Mouse (Mus musculus) pancreas, adult 10 weeks (tissue): ENCODE data around the gene Gm17416. TPM values are rescaled to one million over a fixed set of nuclear protein-coding genes. Genes with fewer than 3 reads are reported as not detected.

Experiments used
- polyA plus RNA-seq: library from polyadenylated mRNA; stranded (reverse); fragments of 350-450 nt; fragmentation: Illumina TruSeq; extraction: RNeasy Lipid Tissue Mini Kit (QIAGEN cat#74804); gene quantifications from one replicate; pipeline ENCODE4 v1.2.3, GENCODE M21; 2015; ENCODE audit warnings: low read depth, low replicate concordance; ENCODE audit not compliant: insufficient read depth

Gene Gm17416
- not detected for polyA plus RNA-seq

DNA sequence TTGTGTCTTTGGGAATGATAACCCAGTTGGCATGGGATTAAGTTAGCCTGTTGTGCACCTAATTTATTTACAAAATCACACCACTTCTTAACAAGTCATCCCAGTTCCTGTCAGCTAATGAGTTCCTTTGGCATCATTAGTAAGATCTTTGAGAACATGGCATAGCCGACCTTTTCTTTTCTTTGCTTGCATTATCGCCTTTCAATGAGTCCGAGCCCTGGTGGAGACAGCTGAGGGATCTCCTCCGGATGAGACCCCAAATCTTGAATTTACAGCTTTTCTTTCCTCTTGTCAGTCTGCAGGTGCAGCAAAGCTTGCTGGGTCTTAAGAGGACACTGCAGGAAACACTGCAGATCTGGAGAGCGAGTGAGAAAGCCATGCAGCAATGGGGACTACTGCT is at the start of gene Gm17416:
TSS of gene Gm17416 (plus strand) at position 301 of the 400 bp plus-strand sequence.

GRCm38 (mm10) chr2:152539944-152540710 is 29.0 kb upstream of the Gm17416 start, which contains the start of gene Defb29:
Gene Defb29 (minus strand): TSS chr2:152540098.

GRCm38 (mm10) chr2:152572114-152572794 is 3.1 kb downstream of the Gm17416 start, which contains the start of gene Defb21:
Gene Defb21 (plus strand): TSS chr2:152572744.

DNA sequence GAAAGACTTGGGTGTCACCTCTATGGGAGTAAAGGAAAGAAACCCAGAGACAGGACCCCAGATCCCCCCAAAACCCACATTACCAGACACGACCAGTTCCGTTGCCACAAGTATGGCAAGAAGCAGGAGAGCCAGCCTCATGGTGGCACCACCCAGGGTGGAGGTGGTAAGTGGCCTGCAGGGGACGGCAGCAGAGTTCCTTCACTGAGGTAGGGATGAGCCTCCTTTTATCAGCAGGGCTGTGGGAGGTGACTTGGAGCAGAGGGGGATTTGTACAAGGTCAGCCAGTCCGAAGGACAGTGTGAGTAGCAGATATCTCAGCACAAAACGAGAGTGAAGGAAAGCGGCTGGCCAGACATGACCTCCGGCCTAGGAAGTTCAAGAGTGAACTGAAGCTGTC is 11.0 kb downstream of the Gm17416 start, which contains the start of gene Defb19:
TSS of gene Defb19 (minus strand) at position 206 of the 400 bp plus-strand sequence.

GRCm38 (mm10) chr2:152599299-152599698 is 30.2 kb downstream of the Gm17416 start, which contains the start of gene Defb45:
Gene Defb45 (minus strand): TSS chr2:152599399.

DNA sequence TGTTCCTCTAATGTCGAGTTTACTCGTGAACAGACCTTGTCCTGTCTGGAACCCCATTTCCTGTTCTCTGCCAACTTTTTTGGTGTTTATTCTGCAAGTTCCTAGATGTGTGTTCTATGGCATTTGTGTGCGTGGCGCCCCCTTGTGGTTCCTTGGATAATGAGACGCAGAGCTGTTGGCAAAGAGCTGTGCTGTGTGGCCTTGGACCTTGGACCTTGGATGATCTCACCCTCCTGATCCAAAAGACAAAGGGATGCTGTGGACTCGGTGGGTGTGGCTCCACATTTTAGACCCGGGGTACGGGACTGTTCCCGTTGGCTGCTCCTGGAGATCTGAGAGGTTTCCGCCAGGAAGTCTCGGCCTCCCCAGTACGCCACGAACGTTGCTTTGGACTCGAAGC is 34.9 kb downstream of the Gm17416 start, which contains the start of gene Defb36:
TSS of gene Defb36 (plus strand) at position 271 of the 400 bp plus-strand sequence.

Other genes with a start within 250 kb of the Gm17416 start
- 29.0 TPM for gene Rbck1, start 236.7 kb upstream of the Gm17416 start, polyA plus RNA-seq
- gene Trib3, start 225.3 kb upstream of the Gm17416 start, polyA plus RNA-seq: 2.0 TPM
- gene Nrsn2, start 192.7 kb upstream of the Gm17416 start, polyA plus RNA-seq: not detected
- gene Sox12, start 171.3 kb upstream of the Gm17416 start, polyA plus RNA-seq: 1.8 TPM
- gene Zcchc3, start 154.3 kb upstream of the Gm17416 start, polyA plus RNA-seq: 1.1 TPM
- not detected for gene 6820408C15Rik, start 153.8 kb upstream of the Gm17416 start, polyA plus RNA-seq
- gene Defb23, start 104.7 kb upstream of the Gm17416 start, polyA plus RNA-seq: not detected
- not detected for gene Defb20, start 92.3 kb upstream of the Gm17416 start, polyA plus RNA-seq
- gene Defb22, start 79.2 kb upstream of the Gm17416 start, polyA plus RNA-seq: not detected
- gene Defb26, start 57.6 kb upstream of the Gm17416 start, polyA plus RNA-seq: not detected
- not detected for gene Defb28, start 51.1 kb upstream of the Gm17416 start, polyA plus RNA-seq
- gene Defb29, start 29.2 kb upstream of the Gm17416 start, polyA plus RNA-seq: not detected
- gene Defb21, start 3.4 kb downstream of the Gm17416 start, polyA plus RNA-seq: not detected
- not detected for gene Defb19, start 11.0 kb downstream of the Gm17416 start, polyA plus RNA-seq
- gene Defb45, start 30.1 kb downstream of the Gm17416 start, polyA plus RNA-seq: not detected
- not detected for gene Defb36, start 35.0 kb downstream of the Gm17416 start, polyA plus RNA-seq
- not detected for gene Defb25, start 53.7 kb downstream of the Gm17416 start, polyA plus RNA-seq
- 3.5 TPM for gene Rem1, start 57.6 kb downstream of the Gm17416 start, polyA plus RNA-seq
- 32.3 TPM for gene H13, start 100.1 kb downstream of the Gm17416 start, polyA plus RNA-seq
- gene Mcts2, start 117.7 kb downstream of the Gm17416 start, polyA plus RNA-seq: 4.3 TPM
- gene Id1, start 166.9 kb downstream of the Gm17416 start, polyA plus RNA-seq: 35.6 TPM
- gene Cox4i2, start 184.8 kb downstream of the Gm17416 start, polyA plus RNA-seq: not detected